Mouse (Mus musculus) midbrain, embryonic 16.5 days (tissue): ENCODE measurements at regions not wholly inside any gene's neighbourhood (a gene's known extent, or its start where the extent isn't known, plus 50 kb on each side); places are given as distances from the start of the nearest gene placed in this dataset.

Source experiments
- ATAC-seq: fragments of 200-750 bp; cut with Nextera tagmentation; 2 replicates; pipeline ENCODE4 v1.8.0; 2017; ENCODE audit warnings: moderate TSS enrichment
- H3K27ac ChIP-seq: fragments of 300-500 bp; sonication (generic); 2 replicates; pipeline ENCODE4 v1.5.1; 2014; ENCODE audit warnings: mild to moderate bottlenecking, low read length, mixed read lengths
- H3K27me3 ChIP-seq: fragments of 300-500 bp; sonication (generic); 2 replicates; pipeline ENCODE4 v1.6.1; 2014; ENCODE audit warnings: low read depth, low read length, mixed read lengths; ENCODE audit not compliant: control insufficient read depth, insufficient read depth
- H3K36me3 ChIP-seq: fragments of 300-500 bp; sonication (generic); 2 replicates; pipeline ENCODE4 v1.6.1; 2014; ENCODE audit warnings: mild to moderate bottlenecking, low read length, moderate library complexity, mixed read lengths; ENCODE audit not compliant: control insufficient read depth, insufficient read depth
- H3K4me1 ChIP-seq: fragments of 300-500 bp; sonication (generic); 2 replicates; pipeline ENCODE4 v1.6.1; 2014; ENCODE audit warnings: mild to moderate bottlenecking, low read length, mixed read lengths; ENCODE audit not compliant: control insufficient read depth, insufficient read depth
- H3K4me2 ChIP-seq: fragments of 300-500 bp; sonication (generic); 2 replicates; pipeline ENCODE4 v1.6.1; 2014; ENCODE audit warnings: mild to moderate bottlenecking, low read length, mixed read lengths
- H3K4me3 ChIP-seq: fragments of 300-500 bp; sonication (generic); 2 replicates; pipeline ENCODE4 v1.5.1; 2014; ENCODE audit warnings: low read depth, mild to moderate bottlenecking, low read length, moderate library complexity, mixed read lengths
- H3K9ac ChIP-seq: fragments of 300-500 bp; sonication (generic); 2 replicates; pipeline ENCODE4 v1.6.1; 2014; ENCODE audit warnings: low read depth, low read length, mixed read lengths
- H3K9me3 ChIP-seq: fragments of 300-500 bp; sonication (generic); replicated peaks from 2 replicates; pipeline ENCODE4 v1.6.1; 2014; ENCODE audit warnings: mild to moderate bottlenecking, low read length, mixed read lengths; ENCODE audit not compliant: control insufficient read depth, poor library complexity, severe bottlenecking
- WGBS: fragments of 180-500 bp; shearing (Covaris S2); extraction: QIAGEN DNeasy Blood & Tissue Kit; methylation state at CpG from one replicate; pipeline ENCODE4 v1.1.7; 2014; 5-methylcytosine and 5-hydroxymethylcytosine counted together

- 90% methylated on average over 1 of the region's 1 CpGs for WGBS
- Histone ChIP-seq H3K9me3 (no peaks in the 10 kb centered on the region), H3K4me2 (no peak overlapping the region)
Measured at GRCm38 (mm10) chr13:84637606-84638005, 415.5 kb downstream of the Tmem161b start.

GRCm38 (mm10) chr13:84638401-84638934 lies 416.4 kb downstream of the Tmem161b start:
- no peaks in the 10 kb centered on the region for H3K27me3 ChIP-seq
- H3K9me3 ChIP-seq, result no peaks in the 10 kb centered on the region
- no peak overlapping the region for H3K27ac ChIP-seq
- H3K4me2 ChIP-seq, result no peak overlapping the region
- no peak overlapping the region for H3K4me3 ChIP-seq
- WGBS, result 46% methylated on average over 4 of the region's 4 CpGs
- no peak overlapping the region for H3K9ac ChIP-seq
- no peaks in the 10 kb centered on the region for H3K4me1 ChIP-seq
- H3K36me3 ChIP-seq, result no peaks in the 10 kb centered on the region
- no peak for ATAC-seq

More at GRCm38 (mm10) chr13:84637606-84638005, 415.5 kb downstream of the Tmem161b start:
- no peaks in the 10 kb centered on the region for H3K4me1 ChIP-seq
- ATAC-seq, result no peak
- H3K36me3 ChIP-seq, result no peaks in the 10 kb centered on the region
- H3K9ac ChIP-seq, result no peak overlapping the region
- H3K4me3 ChIP-seq, result no peak overlapping the region
- no peaks in the 10 kb centered on the region for H3K27me3 ChIP-seq
- no peak overlapping the region for H3K27ac ChIP-seq

GRCm38 (mm10) chr13:84639087-84640022 lies 417.3 kb downstream of the Tmem161b start:
- H3K4me1 ChIP-seq, result no peaks in the 10 kb centered on the region
- WGBS, result 31% methylated on average over 6 of the region's 6 CpGs
- no peaks in the 10 kb centered on the region for H3K36me3 ChIP-seq
- no peak overlapping the region for H3K4me2 ChIP-seq
- 0 out of 2 replicates have a peak, but pooled peaks cover 2% of the 10 kb centered on the region for H3K9me3 ChIP-seq
- no peak overlapping the region for H3K4me3 ChIP-seq
- ATAC-seq, result no peak
- no peak overlapping the region for H3K9ac ChIP-seq
- H3K27ac ChIP-seq, result no peak overlapping the region
- H3K27me3 ChIP-seq, result no peaks in the 10 kb centered on the region

- Histone ChIP-seq H3K27ac (no peak overlapping the region), H3K9ac (no peak overlapping the region), H3K9me3 (0 out of 2 replicates have a peak, but pooled peaks cover 2% of the 10 kb centered on the region), H3K4me1 (no peaks in the 10 kb centered on the region), H3K4me3 (no peak overlapping the region), H3K36me3 (no peaks in the 10 kb centered on the region), H3K4me2 (no peak overlapping the region), H3K27me3 (no peaks in the 10 kb centered on the region)
- ATAC-seq, result no peak
- 97% methylated on average over 4 of the region's 4 CpGs for WGBS
Measured at GRCm38 (mm10) chr13:84644024-84644423, 421.9 kb downstream of the Tmem161b start.

GRCm38 (mm10) chr13:84646899-84647298 lies 424.8 kb downstream of the Tmem161b start:
- 84% methylated on average over 1 of the region's 1 CpGs for WGBS
- Histone ChIP-seq H3K4me1 (no peaks in the 10 kb centered on the region), H3K4me3 (no peak overlapping the region), H3K9ac (no peak overlapping the region), H3K27me3 (no peaks in the 10 kb centered on the region), H3K4me2 (no peak overlapping the region), H3K27ac (no peak overlapping the region), H3K9me3 (0 out of 2 replicates have a peak, but pooled peaks cover 2% of the 10 kb centered on the region), H3K36me3 (no peaks in the 10 kb centered on the region)
- ATAC-seq, result no peak

GRCm38 (mm10) chr13:84648056-84648455 lies 426.0 kb downstream of the Tmem161b start:
- Histone ChIP-seq H3K4me3 (no peak overlapping the region), H3K9ac (no peak overlapping the region), H3K27ac (no peak overlapping the region), H3K9me3 (0 out of 2 replicates have a peak, but pooled peaks cover 2% of the 10 kb centered on the region), H3K36me3 (no peaks in the 10 kb centered on the region), H3K4me2 (no peak overlapping the region), H3K4me1 (no peaks in the 10 kb centered on the region), H3K27me3 (no peaks in the 10 kb centered on the region)
- 76% methylated on average over 1 of the region's 1 CpGs for WGBS
- ATAC-seq, result no peak

- Histone ChIP-seq H3K27me3 (no peaks in the 10 kb centered on the region), H3K4me1 (no peaks in the 10 kb centered on the region), H3K27ac (no peak overlapping the region), H3K9ac (no peak overlapping the region), H3K9me3 (no peaks in the 10 kb centered on the region), H3K4me3 (no peak overlapping the region), H3K36me3 (no peaks in the 10 kb centered on the region), H3K4me2 (no peak overlapping the region)
- no peak for ATAC-seq
- 94% methylated on average over 2 of the region's 2 CpGs for WGBS
Measured at GRCm38 (mm10) chr13:84663967-84664366, 441.9 kb downstream of the Tmem161b start.

GRCm38 (mm10) chr13:84680971-84681370 lies 458.9 kb downstream of the Tmem161b start:
- Histone ChIP-seq H3K4me2 (no peak overlapping the region), H3K4me3 (no peak overlapping the region), H3K27me3 (no peaks in the 10 kb centered on the region), H3K27ac (no peak overlapping the region), H3K9ac (no peak overlapping the region), H3K4me1 (no peaks in the 10 kb centered on the region), H3K9me3 (no peaks in the 10 kb centered on the region), H3K36me3 (no peaks in the 10 kb centered on the region)
- ATAC-seq, result no peak
- WGBS, result 57% methylated on average over 2 of the region's 2 CpGs

GRCm38 (mm10) chr13:84685930-84686329 lies 463.8 kb downstream of the Tmem161b start:
- no peak overlapping the region for H3K9ac ChIP-seq
- no peak for ATAC-seq
- H3K4me3 ChIP-seq, result no peak overlapping the region
- WGBS, result 56% methylated on average over 2 of the region's 2 CpGs
- no peaks in the 10 kb centered on the region for H3K4me1 ChIP-seq
- no peaks in the 10 kb centered on the region for H3K36me3 ChIP-seq
- no peaks in the 10 kb centered on the region for H3K9me3 ChIP-seq
- no peaks in the 10 kb centered on the region for H3K27me3 ChIP-seq
- H3K27ac ChIP-seq, result no peak overlapping the region
- H3K4me2 ChIP-seq, result no peak overlapping the region
